Mouse (Mus musculus): Measurements from ENCODE around the gene Wwc1.
"Not testable (repeated sequence)": the region's sequence is repeated elsewhere in the genome, so short reads cannot be mapped to it uniquely, and the experiment has no call there.

Gene Wwc1

DNA sequence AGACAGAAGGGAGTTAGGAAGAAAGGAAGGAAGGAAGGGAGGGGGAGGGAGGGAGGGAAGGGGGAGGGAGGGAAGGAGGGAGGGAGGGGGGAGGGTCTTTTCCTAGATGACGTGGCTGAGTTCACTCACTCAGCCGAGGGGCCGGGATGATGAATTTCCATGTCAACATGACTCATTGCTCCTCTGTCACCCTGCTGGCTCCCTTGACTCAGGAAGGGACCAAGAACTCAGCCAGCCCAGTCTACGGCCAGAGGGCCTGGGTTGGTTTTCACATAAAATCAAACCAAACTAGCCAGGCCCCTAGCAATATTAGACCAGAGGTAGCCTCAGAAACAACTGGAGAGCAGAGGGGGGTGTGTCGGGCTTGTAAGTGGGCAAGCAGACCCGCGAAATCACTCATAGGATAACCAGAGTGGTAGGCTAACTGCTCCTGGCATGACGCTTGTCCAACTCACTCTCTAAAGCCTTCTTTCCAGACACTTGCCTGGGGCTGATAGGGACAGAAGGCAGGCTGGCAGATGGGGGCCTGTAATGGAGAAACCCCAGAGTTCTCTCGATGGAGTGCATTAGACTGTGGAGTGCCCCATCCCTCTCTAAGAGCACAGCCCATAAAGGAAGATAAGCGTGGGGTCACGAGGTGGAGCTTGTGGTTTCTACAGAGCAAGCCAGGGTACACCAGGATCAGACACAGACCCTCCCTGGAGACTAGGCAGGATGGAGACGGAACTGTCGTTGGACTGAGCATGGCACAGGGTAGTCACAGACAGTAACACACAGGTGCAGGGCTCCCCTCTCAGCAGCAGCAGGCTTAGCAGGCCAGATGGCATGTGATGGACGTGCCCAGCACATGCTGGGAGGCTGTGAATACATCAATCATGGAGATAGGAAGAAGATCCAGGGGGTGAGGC, 102.4 kb downstream of the Wwc1 start:
- DNase-seq = no peak

DNA sequence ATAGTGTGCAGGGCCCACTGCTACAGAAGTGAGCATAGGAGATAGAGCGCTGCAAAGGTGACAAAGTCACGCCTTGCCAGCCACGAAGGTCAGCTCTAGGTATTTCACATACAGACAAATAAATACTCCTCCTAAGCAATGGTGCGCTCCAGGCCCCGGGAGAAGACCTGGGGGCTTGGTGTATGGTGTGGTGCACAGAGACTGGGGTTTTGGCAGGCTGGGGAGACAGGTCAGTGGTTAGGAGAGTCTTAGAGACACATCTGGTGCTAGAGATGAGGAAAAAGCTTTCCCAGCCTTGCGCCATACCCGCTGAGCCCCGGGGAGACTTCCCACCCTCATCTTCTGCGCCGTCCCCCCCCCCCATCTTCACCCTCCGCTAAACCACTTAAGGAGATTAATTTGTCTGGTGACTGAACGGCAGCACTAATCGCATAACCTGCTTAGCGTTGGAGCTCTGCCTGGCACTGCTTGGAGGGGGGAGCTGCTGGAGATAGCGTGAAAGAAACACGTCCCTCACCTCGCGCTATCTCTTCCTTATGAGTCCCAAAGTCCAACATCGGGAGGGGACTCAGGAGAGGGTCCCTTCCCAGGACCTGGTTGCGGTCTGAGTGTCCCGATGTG, 106.6 kb downstream of the Wwc1 start:
- no peak for DNase-seq

DNA sequence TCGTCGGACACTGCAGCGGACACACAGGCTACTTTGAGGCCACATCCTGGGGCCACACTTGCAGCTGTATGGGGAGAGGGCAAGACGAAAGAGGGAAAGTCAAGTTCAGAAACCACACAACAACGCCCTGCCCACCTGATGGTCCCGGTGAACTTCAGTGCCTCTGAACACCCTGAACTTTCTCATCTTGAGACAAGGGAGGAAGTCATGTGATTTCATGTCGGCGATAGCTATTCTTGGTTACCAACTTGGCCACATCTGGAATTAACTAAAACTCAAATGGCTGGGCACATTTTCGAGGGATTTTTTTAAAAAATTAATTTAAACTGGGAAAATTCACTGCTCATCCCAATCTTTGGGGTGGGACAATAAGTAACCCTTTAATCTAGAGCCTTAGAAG, 109.4 kb downstream of the Wwc1 start:
- DNase-seq = no peak

DNA sequence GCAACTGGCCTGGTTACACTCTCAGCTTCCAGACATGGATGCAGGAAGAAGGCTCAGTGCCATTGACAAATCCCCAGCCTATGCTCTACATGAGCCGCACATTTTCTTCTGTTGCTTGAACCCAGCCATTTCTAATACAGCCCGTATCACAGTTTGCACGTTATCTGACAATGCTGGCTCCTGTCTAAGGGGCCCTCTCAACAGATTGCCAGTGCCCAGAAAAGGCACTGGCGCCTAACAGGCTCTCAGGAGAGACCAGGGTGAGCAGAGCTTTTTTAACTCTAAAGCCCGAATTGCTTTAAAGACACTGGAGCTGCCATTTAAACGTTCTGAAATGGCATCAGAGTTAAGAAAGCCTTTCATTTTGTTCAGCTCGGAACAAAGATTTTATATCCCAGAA, 114.2 kb downstream of the Wwc1 start:
- no peak for DNase-seq

DNA sequence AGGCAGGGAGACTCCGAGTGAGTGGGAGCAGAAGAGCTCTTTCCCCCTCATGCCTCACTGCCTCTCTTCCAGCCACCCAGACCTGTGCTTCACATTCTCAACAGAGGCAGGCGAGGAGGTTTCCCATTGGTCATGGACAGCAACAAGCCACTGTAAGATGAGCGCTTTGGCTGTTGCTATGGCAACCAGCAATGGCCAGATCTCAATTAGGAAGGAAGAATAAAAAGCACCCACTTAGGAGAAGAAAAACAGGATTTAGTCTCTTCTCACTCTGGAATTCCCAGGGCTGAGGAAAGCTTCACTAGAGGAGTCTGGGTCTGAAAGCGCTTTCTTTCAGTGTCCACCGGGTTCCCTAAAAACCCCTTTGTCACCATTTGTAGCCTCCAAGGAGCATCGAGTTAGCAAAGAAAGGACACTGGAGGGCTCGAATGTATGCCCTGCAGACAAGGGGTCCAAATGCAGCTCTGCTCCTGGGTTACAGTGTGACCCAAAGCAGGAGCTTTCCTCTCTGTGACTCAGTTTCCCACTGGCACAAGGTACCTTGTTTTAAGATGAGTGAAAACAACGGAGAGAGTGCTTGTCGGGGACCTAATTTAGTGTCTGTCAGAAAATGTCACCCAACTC, 115.2 kb downstream of the Wwc1 start:
- DNase-seq = no peak

DNA sequence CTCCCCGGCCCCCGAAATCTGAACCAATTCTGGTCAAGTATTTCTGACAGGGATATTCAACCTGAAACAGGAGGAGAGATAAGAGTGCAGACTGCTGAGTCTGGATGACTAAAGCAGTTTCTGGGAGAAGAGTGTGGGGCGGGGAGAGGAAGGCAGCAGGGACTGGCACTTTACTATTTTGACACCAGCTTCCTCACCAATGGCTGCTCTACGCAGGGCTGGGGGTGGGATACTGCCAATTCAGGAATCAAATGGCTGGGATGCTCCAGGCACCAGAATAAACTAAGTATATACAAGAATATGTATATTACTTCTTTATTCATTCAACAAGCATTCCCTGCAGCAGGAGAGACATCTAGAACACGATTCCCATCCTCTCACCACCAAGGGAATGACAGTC, 116.7 kb downstream of the Wwc1 start:
- DNase-seq = no peak

DNA sequence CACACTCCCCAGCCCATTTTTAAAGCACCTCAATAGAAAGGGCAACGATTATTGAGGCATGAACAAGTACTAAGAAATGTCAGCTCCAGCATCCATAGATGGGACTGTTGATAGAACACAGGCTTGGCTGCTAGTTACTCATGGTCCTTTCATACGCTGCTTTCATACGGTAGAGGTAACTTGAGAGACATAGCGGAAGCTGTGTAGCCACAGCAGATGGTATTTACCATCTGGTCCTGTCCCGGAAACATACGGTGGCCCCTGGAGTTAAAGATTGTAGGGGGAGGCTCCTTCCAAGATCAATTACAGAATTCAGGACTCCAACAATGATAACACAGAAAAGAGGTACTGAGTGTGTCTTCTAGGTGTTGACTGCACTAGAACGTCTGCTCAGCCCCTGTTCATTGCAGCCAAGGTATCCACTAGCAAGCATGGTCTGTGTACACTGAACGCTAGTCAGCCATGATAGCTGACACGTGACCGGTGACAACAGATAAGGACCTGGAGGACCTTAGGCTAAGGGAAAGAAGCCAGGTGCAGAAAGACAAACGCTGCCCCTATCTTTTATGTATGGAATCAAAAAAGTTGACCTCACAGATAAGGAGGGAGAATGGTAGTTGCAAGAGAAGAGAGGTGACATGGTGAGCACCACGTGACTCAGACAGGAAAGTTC, 122.8 kb downstream of the Wwc1 start:
- DNase-seq = no peak

DNA sequence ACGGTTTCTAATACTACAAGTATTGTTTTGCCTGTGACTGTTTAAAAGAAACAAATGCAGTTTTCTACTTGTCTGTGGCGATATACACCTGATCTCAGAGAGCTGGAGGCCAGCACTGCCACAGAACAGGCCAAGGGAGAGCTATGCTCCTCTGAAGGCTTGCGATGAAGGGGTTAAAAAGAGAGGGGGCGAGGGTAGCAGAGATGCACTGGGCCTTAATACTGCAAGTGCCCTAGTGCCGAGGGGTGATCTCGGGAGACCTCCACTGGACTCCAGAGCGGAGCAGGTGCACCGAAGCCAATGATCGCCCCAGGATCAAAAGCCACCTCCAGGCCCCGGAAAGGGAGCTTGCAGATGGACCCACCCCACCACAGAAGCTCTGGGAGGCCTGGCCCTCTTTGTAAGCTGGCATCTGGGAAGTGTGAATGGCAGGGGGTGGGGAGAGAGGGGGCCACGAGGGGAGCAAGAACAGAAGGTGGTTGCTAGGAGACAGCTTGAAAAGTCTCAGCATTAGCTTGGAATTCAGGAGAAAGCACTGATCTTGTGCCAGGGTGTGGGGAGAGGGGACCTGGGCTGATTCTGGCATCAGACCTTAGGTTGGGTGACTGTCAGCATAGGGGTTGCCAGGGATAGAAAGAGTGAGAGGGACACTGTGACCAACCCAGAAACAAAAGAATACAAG, 123.8 kb downstream of the Wwc1 start:
- no peak for DNase-seq

DNA sequence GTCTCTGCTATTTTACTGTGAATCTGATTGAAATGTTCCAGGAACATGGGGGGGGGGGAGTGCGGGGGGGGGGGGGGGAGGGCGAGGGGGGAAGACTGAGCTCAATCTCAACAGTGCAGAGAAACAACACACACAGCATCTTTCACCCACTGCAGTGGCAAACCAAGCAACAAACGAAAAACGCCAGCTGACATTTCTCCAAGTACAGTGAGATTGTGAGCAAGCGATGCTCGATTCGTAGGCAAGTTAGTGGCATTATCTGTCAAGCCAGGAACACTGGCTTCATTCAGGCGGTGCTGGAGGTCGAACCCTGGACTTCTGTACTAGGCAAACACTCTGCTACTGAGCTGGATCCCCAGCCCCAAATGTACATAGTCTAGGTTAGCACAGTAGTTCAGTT, 124.8 kb downstream of the Wwc1 start:
- DNase-seq = no peak

DNA sequence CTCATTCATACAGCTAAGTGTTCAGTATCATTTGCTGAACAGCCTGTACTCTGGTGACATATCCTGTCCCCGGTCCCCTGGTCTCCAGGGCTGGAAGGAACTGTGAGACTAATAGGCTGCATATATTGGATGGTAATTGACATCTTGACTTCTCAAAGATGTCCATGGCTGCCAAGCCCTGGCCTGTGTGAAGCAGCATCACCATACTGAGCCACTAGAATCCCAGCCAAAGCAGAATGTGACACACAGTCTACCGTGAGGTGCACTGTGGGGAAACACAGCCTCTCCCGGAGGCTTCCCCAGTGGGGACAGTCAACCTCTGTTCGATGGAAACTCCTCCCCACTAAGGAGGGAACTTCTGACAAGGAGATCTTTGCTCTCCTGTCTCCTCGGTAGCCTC, 125.4 kb downstream of the Wwc1 start:
- DNase-seq = no peak

DNA sequence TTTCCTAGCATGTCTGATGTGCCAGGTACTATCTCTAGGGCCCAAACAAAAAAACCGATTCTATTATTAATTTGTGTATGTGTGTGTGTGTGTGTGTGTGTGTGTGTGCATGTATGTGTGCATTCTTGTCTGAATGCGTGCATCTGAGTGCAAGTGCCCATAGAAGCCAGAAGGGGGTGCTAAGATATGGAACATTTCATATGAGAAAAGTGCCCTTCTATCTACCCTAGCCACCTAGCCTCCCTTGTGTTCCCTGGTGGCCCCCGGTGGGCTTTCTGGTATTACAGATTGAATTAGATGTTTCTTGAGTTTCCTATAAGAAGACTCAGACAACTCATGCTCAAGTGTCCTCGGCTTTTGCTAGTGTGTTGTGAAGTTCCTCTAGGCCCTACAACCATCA, 126.7 kb downstream of the Wwc1 start:
- DNase-seq = no peak

DNA sequence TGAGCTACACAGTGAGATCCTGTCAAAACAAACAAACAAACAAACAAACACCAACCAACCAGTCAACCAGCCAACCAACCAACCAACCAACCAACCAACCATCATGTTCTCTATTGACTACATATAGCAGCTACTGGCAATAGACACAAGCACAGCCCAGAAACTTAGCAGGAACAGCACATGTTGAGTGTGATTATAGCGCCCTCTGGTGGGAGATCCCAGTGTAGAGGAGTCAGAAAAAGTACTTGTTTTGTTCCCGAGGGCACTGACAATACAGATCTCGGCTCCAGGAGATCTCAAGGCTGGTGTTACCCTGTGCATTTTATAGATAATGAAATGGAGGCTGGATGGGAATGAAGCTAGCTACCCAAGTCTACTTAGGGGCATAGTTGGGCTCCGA, 127.6 kb downstream of the Wwc1 start:
- peak; percentile 35 to 61 for DNase-seq

DNA sequence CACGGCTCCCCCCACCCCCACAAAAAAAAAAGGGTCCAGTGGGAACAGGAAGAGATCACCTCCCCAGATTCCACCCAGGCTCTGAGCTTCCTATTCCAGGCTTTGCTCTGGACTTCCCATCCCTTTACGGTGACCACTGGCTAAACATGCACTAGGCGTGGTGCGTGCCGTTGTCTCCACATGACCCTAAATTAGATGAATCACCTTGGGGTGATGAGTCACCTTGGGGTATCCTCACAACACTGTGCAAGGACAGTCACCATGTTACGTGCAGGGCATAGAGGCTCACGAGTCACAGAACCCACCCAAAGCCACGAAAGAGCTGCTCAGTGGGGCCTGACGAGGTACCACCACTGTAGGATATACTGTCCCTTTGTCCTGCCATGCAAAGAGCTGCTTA, 136.0 kb downstream of the Wwc1 start:
- DNase-seq = no peak

DNA sequence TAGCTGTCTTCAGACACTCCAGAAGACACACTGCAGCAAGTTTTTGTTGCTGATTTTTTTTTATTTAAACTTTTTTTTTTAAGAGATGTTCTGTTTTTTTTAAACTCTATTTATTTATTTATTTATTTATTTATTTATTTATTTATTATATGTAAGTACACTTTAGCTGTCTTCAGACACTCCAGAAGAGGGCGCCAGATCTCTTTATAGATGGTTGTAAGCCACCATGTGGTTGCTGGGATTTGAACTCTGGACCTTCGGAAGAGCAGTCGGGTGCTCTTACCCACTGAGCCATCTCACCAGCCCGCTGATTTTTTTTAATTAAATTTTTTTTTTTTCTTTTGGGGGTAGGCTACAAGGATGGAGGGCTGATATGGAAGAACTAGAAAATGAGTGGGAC, 137.8 kb downstream of the Wwc1 start:
- DNase-seq = peak in 1 of 2 experiments; percentile 23

DNA sequence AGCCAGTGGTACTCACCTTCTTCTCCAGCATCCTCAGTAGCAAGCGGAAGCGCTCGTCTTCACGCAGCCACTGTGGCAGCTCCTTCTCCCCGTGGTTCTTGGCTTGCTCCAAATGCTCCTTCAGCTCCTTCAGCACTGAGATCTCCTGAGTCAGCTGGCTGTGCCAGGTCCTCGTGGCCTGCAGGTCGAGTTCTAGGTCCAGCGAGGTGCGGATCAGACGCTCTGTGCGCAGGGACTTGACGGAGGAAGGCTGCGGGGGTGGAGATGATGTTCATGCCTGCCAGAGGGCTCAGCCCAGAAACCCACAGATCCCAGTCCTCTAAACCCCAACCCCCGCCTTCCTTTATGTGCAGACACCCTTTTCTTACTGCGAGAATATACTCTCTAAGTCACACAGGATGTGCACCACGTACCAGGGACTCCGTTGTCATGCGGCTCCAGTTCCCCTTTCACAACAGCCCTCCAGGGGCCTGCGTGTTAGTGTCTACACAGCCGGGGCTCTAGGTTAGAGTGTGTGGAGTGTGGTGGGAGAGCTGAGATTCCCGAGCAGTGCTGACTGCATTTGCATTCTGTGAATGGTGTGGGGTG, 138.5 kb downstream of the Wwc1 start:
- no peak for DNase-seq

DNA sequence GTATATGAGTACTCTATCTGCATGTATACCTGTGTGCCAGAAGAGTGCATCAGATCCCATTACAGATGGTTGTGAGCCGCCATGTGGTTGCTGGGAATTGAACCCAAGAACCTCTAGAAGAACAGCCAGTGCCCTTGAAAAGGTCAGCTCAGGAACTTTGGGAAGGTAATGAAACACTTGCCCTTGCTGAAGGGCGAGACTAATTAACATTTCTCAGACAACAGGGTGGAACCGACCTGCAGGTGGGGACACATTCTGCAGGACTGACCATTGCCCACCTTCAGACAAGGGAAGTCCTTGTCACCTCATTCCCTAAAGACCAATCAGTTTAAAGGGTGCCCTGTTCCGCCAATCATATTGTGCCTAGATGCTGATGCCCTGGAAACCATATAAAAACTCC, 139.5 kb downstream of the Wwc1 start:
- DNase-seq = not testable (repeated sequence)

DNA sequence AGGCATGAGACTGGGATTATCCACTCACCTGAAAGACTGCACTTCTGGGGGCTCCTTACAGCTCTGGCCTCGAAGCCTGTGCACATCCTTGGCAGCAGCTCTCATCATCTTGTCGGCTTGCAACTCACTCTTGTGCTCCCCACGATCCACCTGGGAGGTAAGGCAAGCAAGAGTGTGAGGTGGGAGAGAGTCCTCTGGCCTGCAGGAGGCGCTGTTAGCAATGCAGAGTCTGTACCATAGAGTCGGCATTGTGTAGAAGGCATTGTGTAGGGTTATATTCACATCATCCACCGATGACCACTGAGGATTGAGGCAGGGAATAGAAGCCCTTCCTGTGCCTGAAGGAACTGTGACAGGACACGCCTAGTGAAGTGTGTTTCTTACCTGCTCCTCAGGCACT, 140.0 kb downstream of the Wwc1 start:
- peak in 1 of 2 experiments; percentile 45 for DNase-seq

DNA sequence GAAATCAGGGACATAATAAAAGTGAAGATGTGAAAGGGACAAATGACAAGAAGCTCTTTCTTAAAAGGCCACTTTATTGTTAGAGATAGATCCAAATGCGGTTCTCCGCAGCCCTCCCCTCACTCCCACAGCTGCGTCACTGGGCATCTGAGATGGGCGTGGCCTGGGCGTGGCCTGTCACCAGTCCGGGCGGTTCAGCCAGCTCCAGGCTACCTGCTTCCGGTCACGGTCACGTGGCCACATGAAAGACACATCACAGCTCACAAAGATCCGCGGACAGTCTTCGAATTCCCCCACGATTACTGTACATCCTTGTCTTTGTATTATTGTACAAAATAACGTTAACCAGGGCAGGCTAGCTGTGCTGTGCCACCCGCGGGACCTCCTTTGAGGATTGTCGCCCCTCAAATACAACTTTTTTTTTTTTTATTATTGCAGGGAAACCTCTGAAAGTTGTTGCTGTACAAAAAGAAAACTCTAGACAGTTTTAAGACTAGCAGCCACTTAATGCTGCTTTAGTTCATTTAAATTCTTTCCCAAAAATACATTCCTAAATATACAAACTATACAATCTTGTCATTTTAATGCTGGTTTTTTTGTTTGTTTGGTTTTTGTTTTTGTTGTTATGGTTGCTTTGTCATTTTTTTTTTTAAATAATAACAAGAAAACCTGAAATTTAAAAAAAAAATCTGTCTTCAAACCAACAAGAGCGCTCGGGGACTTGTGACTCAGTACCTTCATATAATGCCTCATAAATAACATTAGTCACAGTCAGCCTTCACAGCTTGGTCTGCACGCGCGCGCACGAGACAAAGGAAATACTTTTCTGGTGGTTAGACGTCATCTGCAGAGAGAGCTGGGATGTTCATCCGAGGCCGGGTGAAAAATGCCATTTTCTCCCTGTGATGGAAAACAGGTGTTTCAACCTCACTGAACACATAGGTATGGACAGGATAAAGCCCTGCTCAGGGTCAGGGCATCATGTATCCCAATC, 141.7 kb downstream of the Wwc1 start:
- peak; percentile 91 to 93 for DNase-seq

DNA sequence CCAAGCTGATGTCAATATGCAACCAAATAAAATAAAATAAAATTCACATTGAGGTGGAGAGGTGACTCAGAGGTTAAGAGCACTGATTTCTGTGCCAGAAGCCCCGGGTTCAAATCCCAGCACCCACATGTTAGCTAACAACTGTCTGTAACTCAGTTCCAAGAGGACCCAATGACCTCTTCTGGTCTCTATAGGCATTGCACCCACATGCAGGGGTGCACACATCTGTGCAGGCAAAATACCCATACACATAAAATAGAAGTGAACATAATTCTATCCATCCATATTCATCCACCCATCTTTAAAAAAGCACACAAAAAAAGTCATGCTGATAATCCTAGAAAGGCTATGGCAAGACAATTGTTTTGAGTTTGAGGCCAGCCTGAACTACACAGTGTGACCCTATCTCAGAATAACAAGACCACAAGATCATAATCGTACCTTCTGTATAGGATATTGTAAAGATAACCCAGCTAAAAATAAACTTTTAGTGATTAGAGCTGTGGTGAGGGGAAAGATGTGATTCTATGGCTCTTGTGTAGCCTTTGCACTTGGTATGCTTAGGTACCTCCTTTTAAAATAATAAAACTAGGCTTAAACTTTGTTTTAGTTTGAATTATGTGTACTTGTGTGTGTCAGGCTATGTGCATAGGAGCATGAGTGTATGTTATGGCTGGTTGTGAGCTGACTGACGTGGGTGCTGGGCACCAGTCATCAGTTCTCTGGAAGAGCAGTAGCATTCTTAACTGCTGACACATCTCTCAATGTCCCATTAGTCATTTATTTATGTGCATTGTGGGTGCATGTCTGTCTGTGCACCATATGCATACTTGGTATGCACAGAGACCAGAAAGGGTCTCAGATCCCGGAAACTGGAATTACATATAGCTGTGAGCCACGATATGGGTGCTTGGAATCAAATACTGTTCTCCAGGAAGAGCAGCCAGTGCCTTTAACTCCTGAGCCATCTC, 142.9 kb downstream of the Wwc1 start:
- no peak for DNase-seq

Measured in kidney, postnatal 36 days (tissue).